Mouse (Mus musculus): ENCODE measurements around the gene Ptprh.

Gene Ptprh

GRCm38 (mm10) chr7:4524212-4524922 lies 79.5 kb downstream of the Ptprh start, which contains the start of gene Tnni3:
Tnni3 (minus strand) TSS chr7:4524229.
- DNase-seq (ENCODE audit: inconsistent age in 2 of 2, low spot score in 1 of 2), result peak in 1 of 2 experiments; percentile 64

DNA sequence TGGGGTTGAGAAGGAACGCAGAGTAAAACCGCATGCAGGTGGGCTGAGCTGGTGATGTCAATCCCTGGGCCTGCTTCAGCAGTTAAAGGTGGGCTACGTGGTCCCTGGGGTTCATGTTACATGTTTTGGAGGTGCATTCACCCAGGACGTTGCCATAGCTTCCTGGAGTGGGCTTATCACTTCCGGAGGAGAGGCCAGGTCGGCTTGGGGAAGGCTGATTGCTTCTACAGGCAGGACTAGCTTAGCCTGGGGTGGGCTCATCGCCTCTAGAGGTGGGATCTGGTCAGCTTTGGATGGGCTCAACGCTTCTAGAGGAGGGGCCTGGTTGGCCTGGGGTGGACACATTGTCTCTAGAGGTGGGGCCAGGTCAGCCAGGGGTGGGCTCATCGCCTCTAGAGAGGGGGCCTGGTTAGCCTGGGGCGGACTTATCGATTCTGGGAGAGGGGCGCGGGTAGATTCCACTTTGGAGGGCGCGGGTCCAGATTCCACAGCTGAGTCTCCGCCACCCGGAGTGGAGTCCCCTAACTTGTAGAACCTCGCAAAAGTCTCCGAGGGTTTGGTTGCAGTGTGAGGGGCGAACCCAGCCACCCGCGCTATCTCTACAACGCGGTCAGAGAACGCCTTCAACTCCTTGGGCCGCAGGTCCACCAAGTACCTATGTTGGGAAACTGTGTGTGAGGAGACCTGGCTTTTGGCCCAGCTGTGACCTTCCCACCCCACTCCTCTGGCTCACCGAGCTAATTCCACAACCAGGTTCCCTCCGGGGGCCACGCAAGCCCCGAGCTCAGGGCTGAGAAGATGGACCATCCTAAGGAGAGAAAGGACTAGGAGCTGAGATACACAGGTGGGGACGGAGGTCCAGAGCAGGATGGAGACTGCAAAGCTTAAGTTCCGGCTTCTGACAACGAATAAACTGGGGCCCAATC lies 80.4 kb downstream of the Ptprh start:
- DNase-seq (ENCODE audit: inconsistent age in 2 of 2, low spot score in 1 of 2), result no peak

DNA sequence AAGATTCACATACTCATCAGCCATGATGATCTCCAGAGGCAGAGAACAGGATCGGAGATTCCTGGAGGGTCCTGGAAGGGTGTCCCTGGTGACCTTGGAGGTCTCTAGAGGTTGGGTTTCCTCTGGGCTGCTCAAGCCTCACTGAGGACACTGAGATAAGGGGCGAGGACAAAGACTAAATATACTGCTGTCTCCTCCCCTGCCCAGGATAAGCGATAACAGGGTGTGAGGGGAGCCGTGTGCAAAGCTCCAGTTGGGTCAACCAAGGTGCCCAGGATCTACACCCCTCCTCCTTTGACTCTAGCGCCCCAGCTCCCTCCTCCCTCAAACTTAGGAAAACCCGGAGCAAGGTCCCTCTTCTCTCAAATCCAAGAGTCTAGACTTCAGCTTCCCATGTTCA lies 81.5 kb downstream of the Ptprh start:
- no peak for DNase-seq (ENCODE audit: inconsistent age in 2 of 2, low spot score in 1 of 2)

DNA sequence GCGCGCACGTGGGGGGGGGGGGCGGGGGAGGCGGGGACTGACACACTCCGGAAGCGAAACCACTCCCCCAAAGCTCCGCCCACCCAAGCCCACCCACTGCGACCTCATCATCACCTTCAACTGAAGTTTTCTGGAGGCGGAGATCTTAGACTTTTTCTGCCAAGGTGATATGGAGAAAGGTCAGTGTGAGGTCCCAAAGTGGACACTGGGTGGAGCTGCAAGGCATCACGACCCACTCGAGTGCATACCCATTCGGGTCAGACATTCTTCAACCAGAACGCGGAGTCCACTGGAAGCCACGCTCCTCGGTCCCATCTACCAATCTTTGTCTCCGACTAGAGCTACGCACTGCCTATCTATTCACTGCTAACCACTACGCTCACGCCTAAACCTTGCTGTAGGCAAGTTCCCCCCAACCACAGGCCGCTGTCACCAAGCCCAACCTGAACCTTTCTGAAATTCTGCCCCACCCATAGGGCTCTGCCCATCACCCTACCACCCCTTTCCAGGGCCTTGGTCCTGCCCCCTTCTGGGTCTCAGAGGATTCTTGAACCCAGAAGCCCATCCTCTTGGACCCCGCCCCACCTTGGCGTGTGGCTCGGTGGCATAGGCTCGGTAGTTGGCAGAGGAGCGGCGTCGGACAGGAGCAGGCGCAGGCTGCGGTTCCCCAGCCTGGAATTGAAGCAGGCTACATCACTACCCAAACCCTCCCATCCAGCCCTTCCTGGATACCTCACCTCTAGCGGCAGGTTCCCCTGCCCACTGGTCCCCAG lies 82.4 kb downstream of the Ptprh start:
- DNase-seq (ENCODE audit: inconsistent age in 2 of 2, low spot score in 1 of 2), result no peak

DNA sequence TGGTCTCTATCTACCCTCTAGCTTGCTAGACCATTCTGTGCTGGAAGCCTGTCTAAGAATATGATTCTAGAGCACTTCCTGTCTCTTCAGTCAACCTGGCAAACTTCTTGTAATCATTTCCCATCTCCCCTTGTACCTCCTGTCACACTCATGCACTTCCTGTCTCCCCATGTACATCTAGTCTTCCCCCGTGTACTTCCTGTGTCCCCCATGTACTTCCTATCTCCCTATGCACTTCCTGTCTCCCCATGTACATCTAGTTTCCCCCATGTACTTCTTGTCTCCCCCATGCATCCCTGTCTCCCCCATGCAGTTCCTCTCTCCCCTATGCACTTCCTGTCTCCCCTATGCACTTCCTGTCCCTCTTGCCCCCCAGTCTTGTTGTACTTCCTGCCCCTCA lies 85.4 kb downstream of the Ptprh start:
- DNase-seq (ENCODE audit: inconsistent age in 2 of 2, low spot score in 1 of 2), result no peak

DNA sequence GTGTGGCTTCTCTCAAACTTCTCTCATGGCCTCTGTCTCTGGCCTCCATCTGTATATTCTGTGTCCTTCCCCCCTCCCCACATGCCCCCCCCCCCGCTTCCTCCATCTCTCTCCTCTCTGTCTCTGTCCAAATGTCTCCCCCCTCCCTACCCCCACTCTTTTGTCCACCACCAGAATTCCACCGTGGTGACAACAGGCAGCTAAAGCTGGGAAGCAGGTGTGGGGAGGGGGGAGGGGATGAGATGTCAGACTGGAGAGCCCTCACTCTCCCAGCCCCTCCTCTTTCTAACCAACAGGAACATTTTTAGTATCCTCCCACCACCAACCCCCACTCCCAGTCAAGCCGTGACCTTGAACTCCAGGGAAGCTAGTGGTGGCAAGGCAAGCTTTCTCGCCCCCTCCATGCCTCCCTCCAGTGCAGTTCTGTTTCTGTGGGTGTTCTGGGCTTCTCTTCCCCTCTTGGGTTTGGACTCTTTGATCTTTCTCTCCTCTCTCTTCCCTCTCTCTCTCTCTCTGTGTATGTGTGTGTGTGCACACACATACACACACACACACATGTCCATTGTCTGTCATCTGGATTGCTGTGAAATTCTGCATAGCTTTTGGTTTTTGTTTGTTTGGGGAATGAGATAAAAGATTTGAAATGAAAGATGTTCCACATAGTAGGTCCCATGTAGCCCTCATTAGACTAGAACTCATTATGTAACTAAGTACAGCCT lies 87.3 kb downstream of the Ptprh start, which contains the start of gene Tnnt1:
Gene Tnnt1, minus strand, starts transcription at position 51 of the 719 bp plus-strand sequence.
- no peak for DNase-seq (ENCODE audit: inconsistent age in 2 of 2, low spot score in 1 of 2)

- DNase-seq (ENCODE audit: inconsistent age in 2 of 2, low spot score in 1 of 2), result no peak
These were observed 88.0 kb downstream of the Ptprh start for GRCm38 (mm10) chr7:4515853-4516252.

DNA sequence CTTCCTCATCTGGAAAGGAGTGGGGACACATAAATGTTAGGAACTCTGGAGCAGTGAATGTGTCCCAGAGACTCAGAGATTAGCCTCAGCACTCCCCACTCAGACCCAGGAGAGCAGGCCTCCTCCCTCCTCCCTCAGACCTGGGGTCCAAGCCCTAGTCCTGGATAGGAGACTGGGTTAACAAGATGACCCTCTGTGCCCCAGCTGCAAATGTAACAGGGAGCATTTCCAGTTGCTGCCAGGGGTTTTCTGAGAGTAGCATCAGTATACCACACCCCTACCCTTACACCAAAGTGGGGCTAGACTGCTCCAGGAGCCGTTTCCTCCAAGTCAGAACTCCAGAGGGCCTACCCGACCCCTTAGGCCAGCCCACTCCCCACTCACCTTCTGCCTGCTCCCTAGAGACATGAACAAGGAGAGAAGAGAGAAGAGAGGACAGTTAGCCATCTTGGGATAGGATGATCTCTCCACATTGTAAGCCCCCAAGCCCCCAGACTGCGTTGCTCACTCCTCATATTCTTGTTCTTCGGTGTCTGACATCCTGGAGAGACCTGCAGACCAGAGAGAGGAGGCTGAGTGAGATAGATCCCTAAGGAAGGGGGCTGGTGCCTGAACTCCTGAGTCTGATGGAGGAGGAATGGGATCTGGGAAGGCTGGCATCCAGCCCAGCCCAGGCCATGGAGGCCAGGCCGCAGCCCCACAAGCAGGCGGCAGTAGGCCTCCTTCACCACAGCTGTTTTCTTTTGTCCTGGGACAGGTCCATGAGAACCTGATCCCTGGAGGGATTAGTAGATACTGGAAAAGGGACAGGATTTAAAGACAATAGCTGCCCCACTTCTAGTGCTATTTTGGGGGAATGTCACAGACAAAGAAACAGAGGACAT lies 89.8 kb downstream of the Ptprh start:
- no peak for DNase-seq (ENCODE audit: inconsistent age in 2 of 2, low spot score in 1 of 2)

DNA sequence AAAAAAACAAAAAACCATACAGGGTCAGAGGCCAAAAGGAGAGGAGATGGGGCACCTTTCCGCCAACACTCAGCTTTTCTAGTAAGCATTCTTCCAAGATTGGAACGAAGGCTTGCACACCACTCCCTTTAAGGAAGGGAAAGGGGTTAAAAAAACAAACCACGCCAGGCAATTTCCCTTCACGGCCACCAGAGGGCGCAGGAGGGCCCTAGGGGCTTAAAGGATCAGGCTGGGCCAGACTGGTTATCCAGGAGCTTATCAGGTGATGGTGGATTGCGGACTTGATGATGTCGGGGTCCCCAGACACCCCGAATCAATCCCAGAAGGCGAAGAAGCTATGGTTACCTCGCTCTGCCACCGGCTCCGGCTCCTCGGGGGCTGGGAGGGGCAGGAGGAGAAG lies 90.6 kb downstream of the Ptprh start:
- peak in 1 of 2 experiments; percentile 71 for DNase-seq (ENCODE audit: inconsistent age in 2 of 2, low spot score in 1 of 2)

DNA sequence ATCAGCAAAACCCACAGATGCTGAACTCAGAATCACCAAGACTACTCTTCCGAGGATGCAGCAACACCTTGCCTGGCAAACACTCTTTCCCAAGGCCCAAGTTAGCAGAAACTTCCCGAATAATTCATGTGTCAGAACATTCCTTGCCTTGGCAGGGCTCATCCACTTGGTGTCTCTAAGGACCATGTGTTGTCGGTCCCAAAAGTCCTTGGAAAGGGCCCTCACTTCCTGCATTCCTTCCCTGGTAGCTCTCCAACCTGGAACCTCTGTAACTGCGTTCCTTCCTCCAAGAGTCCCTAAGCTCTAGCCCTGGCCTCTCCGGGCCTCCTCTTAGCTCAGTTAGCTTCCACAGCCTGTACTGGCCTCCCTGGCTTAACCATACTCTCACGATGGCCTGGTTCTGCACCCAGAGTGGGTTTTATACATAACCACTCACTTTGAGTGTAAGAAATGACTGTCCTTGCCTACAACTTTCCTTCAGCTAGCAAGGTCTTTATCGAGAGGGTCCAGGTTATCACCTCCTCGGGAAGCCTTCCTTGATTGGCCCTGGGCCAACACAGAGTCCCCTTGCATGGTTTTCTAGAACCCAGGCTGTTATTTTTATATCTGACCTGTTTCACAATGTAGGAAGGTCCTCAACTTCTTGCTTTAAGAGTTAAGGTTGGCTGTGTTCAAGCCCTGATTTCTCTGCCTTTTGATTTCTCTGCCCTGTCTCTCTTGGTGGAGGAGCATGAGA lies 92.2 kb downstream of the Ptprh start:
- no peak for DNase-seq (ENCODE audit: inconsistent age in 2 of 2, low spot score in 1 of 2)

DNA sequence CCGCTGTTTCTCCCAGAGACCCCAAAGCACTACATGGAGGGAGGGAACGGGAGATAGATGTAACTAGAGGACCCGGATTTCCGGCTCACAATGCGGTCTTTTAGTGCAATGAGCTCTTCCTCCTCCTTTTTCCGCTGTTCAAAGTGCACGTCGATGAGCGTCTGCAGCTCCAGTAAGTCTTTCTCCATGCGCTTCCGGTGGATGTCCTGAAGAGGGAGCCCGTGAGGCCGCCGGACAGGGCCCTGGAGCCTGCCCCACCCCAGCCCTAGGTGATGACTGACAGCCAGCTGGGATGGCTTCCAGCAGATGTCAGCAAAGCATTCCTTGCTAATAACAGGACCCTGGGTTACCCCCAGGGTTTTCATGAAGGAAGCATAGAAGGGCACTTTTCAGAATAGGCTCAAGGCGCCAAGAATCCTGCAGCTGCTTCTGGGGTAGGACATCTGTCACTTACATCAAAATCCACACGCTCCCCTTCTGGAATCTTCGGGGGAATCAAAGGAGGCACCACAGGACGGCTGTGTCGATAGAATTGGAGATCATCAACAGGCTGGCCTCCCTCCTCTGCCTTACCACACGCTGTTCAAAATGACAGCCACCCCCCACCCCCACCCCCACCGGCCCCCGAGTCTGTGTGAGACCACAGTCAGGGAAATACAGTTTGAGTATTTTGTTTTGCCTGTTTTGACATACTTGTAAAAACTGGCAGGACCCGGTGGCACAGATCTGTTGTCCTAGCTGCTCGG lies 93.8 kb downstream of the Ptprh start:
- DNase-seq (ENCODE audit: inconsistent age in 2 of 2, low spot score in 1 of 2), result peak; percentile 68 to 87

GRCm38 (mm10) chr7:4508739-4509116 lies 95.1 kb downstream of the Ptprh start:
- no peak for DNase-seq (ENCODE audit: inconsistent age in 2 of 2, low spot score in 1 of 2)

- no peak for DNase-seq (ENCODE audit: inconsistent age in 2 of 2, low spot score in 1 of 2)
These were observed 95.6 kb downstream of the Ptprh start for GRCm38 (mm10) chr7:4508062-4508738.

- no peak for DNase-seq (ENCODE audit: inconsistent age in 2 of 2, low spot score in 1 of 2)
These were observed 96.6 kb downstream of the Ptprh start for GRCm38 (mm10) chr7:4507220-4507619.

GRCm38 (mm10) chr7:4504646-4505435 lies 99.0 kb downstream of the Ptprh start:
- peak in 1 of 2 experiments; percentile 51 for DNase-seq (ENCODE audit: inconsistent age in 2 of 2, low spot score in 1 of 2)

DNA sequence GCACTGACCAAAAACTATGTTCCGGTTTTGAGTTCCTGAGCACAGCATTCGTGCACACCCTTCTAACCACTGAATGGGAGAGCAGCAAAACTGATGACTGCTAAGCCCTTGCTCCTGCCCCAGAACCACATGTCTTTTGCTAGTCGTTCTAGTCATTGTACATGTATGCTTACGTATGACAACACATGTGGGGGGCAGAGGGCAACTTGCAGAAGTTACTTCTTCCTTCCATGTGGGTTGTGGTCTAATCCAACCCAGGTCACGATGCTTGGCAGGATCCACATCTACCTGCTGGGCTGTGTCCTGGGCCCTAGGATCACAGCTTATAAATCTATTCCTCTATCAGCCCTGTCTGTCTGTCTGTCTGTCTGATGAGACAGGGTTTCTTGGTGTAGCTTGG lies 100.0 kb downstream of the Ptprh start:
- no peak for DNase-seq (ENCODE audit: inconsistent age in 2 of 2, low spot score in 1 of 2)

GRCm38 (mm10) chr7:4503100-4503499 lies 100.7 kb downstream of the Ptprh start:
- DNase-seq (ENCODE audit: inconsistent age in 2 of 2, low spot score in 1 of 2), result no peak

Measured in adrenal gland, adult (tissue).